Mouse (Mus musculus): ENCODE measurements around the gene Mrpl37.
"Not testable (repeated sequence)": the region's sequence is repeated elsewhere in the genome, so short reads cannot be mapped to it uniquely, and the experiment has no call there.

Mrpl37 gene

DNA sequence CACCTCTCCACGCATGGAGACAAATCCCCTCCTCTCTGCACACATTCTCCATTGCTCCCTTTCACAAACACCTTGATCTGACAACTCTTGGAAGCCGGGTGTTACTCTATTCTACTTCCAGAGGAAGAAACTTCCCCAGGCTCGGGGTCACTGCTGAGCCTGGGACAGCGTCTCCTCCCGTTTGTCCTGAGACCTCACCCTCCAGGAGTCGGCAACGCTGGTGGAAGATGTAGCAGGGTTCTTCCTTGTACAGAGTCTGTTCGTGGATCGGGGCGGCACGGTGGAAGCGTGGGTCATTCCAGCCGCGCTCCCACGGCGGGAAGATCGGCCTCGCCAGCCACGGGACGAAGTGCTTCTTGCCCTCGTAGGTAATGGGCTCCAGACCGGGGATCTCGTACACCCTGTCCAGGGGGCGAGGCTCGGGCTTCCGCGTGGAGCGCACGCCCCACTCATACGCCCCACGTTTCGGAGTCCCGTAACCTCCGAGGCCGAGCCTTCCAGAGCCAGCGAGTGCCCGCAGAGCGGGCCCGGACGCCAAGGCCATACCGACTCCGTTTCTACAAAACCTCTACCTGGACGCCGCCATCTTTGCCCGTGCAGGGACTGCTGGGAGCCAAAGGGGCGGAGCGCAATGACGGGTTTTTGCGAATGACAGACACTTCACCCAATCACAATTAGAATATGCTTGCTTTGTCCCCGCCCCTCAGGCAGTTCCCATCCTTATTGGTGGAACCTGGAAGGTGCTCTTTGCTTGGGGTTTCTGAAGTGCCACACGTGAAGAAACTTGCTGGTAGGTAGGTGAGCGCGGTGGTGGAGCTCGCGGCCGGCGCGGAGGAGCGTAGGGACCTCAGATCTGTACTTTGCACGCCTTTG, at the start of gene Mrpl37, which contains the start of gene Cyb5rl:
Mrpl37 (minus strand) TSS at position 617 of the 873 bp plus-strand sequence.
Cyb5rl (plus strand) TSS at position 737 of the 873 bp plus-strand sequence.
- DNase-seq (ENCODE audit: low spot score in 2 of 2) = peak; percentile 91 to 92

DNA sequence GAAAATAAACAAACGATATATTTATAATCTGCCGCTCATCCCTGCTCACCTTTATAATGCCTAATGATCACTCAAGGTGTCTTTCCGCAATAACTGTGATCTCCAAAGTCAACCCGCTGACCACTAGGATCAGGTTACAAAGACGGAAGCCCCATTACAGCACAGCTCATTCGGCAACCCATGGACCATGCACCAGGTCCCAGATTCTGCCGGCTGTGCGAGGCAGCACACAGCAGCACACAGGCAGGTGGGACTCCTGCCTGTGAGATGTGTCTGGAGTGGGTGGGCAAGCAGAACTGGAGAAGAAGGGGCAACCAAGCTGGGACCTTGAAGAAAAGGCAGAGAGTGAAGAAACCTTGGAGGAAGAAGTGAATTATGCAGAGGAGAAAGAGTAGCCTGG, 47.6 kb upstream of the Mrpl37 start:
- DNase-seq (ENCODE audit: low spot score in 2 of 2) = no peak

DNA sequence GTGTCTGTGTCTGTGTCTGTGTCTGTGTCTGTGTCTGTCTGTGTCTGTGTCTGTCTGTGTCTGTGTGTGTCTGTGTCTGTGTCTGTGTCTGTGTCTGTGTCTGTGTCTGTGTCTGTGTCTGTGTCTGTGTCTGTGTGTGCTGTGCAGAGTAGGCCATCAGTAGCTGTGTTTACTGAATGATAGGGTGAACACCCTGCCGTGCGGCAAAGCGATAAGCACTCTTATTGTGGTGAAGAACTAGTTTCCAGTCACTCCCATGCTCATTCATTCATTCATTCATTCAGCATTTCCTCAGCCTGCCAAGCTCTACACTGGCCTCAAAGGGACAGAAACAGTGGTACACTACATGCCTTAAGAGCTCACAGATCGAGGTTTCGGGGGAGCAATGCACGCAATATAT, 42.5 kb upstream of the Mrpl37 start:
- DNase-seq (ENCODE audit: low spot score in 2 of 2) = not testable (repeated sequence)

DNA sequence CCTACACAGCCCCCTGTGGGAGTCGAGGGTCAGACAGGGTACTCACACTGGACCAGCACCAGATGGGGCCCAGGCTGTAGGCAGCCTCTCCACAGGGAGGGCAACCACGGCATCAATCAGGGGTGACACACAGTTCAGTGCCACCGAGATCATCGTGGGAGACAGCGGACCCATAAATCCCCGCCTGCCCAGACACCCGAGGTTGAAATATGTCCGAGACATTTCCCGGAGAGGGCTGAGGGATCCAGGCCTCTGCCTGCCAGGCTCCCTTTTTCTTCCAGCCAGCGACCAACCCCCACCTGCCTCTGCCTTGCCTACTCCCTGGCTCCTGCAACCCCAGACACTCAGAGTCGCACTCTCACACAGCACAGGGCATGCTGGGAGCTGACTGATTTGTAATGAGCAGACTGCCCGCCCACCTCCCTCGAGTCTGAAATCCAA, 41.6 kb upstream of the Mrpl37 start:
- DNase-seq (ENCODE audit: low spot score in 2 of 2) = no peak

DNA sequence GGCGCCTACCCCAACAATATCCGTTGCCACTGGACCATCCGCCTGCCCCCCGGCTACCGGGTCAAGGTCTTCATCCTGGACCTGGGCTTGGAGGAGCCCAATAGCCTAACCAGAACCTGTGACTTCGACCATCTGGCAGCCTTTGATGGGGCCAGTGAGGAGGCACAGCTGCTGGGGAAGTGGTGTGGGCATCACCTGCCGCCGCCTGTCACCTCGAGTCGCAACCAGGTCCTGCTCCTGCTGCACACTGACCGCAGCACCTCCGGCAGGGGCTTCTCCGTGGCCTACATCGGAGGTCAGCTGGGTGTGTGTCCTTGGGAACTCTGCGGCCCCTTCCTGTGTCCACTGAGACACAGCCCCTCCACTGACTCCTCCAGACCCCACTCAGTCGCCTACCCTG, 40.1 kb upstream of the Mrpl37 start:
- DNase-seq (ENCODE audit: low spot score in 2 of 2) = no peak

DNA sequence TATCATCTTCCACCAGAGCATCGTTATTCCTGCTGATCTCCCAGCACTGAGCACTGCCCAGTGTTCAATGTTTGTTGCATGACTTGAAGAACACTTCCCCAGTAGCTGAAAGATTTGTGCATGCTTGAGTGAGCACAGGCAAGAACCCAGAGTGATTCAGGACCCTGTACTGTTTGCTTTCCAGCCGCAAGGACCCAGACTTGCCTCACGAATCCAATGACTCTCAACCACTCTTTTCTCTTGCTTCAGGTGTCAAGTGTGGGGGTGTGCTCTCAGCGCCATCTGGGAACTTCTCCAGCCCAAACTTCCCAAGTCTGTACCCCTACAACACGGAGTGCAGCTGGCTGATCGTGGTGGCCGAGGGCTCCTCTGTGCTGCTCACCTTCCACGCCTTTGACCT, 35.6 kb upstream of the Mrpl37 start:
- DNase-seq (ENCODE audit: low spot score in 2 of 2) = no peak

DNA sequence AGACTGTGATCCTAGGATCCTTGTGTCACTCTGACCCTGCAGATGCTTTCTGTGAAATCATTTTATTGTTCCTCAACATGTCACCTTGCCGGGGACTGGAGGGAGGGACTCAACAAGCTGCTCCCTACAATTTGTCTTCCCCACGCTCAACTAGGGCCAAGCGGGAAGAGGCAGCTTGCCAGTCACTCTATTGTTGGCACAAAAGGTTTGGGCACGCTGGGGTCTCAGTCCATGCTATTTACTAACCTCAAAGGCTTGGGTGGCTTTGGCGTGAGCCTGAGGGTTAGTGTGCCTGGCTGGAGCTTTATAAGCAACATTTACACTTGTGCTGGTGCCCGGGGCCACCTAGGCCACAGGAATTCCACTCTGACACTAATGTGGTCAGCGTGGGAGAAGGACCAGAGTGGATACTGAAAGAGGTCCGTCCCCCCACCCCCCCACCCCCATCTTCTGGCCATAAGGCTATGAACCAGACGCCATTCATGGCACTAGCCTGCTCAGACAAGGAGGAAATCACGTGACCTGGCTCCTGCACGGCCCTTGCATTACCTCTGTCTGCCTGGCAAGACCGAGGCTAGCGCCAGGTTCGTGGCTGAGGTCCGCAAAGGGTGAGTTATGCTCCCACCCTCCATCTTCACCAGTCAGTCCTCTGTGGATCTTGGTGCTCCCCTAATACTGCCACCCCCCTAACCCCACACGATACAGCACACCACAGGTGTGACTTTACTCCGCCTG, 32.3 kb upstream of the Mrpl37 start:
- DNase-seq (ENCODE audit: low spot score in 2 of 2) = no peak

DNA sequence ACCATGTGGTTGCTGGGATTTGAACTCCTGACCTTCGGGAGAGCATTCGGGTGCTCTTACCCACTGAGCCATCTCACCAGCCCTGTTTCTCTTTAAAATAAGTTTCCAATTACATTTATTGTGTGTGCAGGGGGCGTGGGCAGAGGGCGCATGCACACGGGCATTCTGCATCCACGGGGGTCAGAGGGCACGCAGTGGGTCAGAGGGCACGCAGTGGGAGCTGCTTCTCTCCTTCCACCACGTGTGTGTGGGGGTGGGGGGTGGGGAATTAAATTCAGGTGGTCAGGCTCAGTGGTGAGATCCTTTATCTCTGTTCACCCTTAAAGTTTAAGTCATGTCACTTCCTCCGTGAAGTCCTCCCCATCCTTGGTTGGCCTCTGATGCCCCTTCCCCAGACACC, 31.7 kb upstream of the Mrpl37 start:
- DNase-seq (ENCODE audit: low spot score in 2 of 2) = no peak

GRCm38 (mm10) chr4:107097871-107098270, 31.2 kb upstream of the Mrpl37 start:
- no peak for DNase-seq (ENCODE audit: low spot score in 2 of 2)

DNA sequence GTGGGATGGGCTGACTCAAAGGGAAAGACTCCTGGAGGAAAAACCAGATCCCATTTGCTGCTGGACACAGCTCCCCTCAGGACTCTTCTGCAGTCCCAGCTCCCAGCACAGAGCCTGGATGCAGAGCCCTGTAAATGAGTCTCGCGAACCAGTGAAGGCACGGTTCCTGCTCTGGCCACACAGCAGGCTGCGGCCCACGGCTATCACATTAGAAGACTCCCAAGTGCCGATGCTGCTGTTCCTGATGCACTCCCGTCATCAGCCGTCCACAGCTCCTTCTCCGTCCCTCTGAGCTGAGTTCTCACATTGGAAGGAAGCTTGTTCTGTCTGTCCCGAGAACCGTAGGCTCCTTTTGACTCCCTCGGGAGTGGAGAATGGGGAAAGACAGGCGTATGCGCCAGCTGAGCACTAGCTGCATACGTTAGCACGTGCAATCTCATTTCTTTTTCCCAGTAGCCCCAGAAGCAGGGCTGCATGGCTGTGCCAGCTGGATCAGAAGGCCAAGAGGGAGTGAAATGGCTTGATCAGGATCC, 30.2 kb upstream of the Mrpl37 start, which contains the start of gene Cdcp2:
Cdcp2 (plus strand) TSS at position 51 of the 533 bp plus-strand sequence.
- DNase-seq (ENCODE audit: low spot score in 2 of 2) = no peak

GRCm38 (mm10) chr4:107096043-107096442, 29.4 kb upstream of the Mrpl37 start:
- DNase-seq (ENCODE audit: low spot score in 2 of 2) = no peak

DNA sequence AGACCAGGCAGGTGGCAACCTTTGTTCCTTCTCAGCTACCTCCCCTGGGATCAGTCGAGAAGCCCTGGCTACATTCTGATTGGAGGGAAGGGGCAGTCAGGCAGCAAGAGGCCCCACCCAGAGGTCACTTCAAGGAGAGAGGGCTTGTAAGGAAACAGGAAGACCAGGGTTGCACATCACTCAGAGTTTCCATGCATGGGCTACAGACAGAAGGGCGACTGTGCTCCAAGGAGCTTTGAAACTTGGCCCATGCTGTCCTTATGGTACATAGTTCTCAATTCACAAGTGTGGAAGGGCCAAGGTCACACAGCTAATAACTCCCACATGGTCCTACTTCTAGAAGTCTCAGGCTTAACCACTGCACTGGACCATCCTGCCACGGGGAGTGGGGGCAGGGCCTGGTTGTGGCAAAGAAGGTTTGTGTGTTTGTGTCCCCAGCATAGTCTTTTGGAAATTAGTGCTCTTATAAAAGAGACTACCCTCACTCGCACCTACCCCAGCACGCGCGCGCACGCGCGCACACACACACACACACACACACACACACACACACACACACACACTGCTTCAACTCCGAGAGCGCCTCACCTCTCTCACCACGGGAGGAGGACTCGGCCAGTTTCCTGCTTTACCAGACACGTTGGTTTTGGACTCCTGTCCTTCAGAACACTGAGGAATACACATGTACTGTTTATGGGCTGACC, 28.0 kb upstream of the Mrpl37 start:
- no peak for DNase-seq (ENCODE audit: low spot score in 2 of 2)

DNA sequence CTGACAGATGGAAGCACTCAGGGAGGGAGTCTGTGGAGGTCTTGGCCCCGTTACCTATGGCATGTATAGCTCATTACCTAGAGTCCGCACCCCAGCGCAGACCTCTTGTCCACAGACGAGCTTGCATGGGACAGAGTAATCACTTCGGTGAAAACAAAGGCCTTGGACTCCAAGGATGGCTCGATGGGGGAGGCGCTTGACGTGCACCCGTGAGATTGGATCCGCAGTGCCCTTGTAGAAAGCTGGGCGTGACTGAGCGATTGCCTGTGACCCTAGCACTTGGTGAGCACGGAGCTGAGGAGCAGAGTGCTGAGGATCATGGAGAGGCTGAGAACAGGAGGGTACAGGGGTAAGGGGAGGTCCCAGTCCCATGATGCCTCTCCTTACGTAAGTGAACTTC, 25.0 kb upstream of the Mrpl37 start:
- DNase-seq (ENCODE audit: low spot score in 2 of 2) = no peak

DNA sequence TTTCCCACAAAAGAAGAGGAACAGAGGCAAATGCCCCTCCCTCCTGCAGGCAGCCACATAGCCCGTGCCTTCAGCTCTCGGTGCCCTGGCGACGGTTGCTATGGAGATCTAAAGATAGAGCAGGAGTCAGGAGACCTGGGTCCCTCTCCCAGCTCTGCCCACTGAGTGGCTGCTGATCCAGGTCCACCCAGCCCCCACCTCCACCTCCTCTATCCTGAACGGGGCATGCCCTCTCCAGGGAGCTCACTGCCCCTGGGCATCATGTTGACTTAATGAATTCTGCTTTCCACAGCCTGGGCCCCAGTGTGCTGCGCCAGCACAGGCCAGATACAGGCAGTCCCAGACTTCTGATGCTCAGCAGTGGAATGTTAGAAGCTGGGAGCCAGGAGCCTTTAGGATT, 18.2 kb upstream of the Mrpl37 start:
- DNase-seq (ENCODE audit: low spot score in 2 of 2) = no peak

GRCm38 (mm10) chr4:107084343-107084742, 17.7 kb upstream of the Mrpl37 start:
- no peak for DNase-seq (ENCODE audit: low spot score in 2 of 2)

- no peak for DNase-seq (ENCODE audit: low spot score in 2 of 2)
Measured at GRCm38 (mm10) chr4:107083126-107083525, 16.5 kb upstream of the Mrpl37 start.

DNA sequence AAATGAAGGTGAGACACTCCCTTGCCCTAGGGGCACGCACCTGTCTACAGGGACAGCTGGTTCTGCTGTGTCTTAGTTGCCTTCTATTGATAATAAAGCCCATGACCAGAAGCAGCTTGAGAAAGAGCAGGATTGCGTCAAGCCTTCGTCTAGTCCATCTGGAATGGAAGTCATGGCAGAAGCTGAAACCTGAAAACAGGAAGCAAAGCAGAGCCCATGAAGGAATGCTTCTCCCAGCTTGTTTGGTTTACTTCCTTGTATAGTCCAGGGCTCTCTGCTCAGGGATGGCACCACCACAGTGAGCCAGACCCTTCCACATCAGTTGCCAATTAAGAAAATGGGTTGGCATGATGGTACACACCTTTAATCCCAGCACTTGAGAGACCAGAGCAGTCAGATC, 15.5 kb upstream of the Mrpl37 start:
- no peak for DNase-seq (ENCODE audit: low spot score in 2 of 2)

DNA sequence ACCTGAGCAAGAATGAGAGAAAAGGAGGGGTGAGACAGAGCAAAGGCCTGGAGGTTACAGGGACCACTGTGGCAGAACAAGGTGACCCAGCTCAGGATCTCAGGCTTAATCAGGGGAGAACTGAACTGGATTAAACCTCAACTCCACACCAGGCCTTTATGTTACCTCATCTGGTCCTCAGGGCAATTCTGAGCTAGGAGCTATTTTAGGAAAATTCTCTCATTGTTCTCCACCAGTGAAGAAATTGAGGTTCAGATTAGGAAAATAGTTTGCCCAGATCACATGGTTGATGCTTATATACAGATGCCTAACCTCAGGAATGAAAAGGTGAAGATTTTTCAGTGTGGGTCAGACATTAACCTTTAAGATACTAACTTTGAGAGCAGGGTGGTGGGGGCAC, 13.0 kb upstream of the Mrpl37 start:
- no peak for DNase-seq (ENCODE audit: low spot score in 2 of 2)

DNA sequence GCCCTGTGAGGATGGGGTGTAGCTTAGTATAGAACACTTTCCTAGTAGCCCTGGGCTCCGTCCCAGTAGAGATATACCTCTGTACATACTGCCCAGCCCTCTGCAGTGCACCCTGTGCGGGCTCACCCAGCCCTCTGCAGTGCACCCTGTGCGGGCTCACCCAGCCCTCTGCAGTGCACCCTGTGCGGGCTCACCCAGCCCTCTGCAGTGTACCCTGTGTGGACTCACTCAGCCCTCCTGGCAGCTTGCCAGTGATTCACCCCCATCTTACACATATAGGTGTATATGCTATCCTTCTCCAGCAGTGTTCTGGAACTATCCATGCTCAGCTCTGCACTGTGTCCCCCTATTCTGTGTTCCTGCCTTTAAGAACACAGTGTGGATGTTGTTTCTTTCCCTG, 12.2 kb upstream of the Mrpl37 start:
- no peak for DNase-seq (ENCODE audit: low spot score in 2 of 2)

DNA sequence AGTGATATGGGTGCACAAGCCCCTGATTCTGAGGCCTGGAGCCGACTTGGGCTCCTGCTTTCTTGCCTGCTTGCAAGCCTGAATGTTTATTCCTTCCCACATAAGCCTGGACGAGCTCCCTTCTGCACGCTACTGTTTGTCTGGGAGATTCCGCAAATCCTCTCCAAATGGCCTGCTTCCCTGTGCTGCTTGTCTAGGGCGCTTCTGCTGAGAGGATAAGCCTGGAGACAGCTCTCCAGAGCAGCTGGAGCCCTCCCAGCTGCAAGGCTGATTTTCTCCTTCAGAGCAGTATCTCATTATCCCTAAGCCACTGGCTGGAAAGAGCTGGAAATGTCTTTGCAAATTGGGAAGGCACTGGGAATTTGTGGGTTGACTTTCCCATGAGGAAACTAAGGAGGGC, 8.8 kb upstream of the Mrpl37 start:
- DNase-seq (ENCODE audit: low spot score in 2 of 2) = no peak

GRCm38 (mm10) chr4:107072343-107072742, 5.7 kb upstream of the Mrpl37 start:
- no peak for DNase-seq (ENCODE audit: low spot score in 2 of 2)
